Mouse (Mus musculus) brain, embryonic 18.5 days (tissue): Measurements from ENCODE around the gene Cradd.

Source experiments
- DNase-seq: peaks from one replicate; pipeline ENCODE4 v3.0.0-alpha.2; 2012; ENCODE audit warnings: low read depth, low spot score

Cradd gene

GRCm38 (mm10) chr10:95269151-95269550, 54.8 kb downstream of the Cradd start:
- DNase-seq: no peak

GRCm38 (mm10) chr10:95268366-95268765, 55.6 kb downstream of the Cradd start:
- DNase-seq: no peak

GRCm38 (mm10) chr10:95266983-95267382, 57.0 kb downstream of the Cradd start:
- DNase-seq: no peak

- DNase-seq: no peak
Measured at GRCm38 (mm10) chr10:95266041-95266762, 57.7 kb downstream of the Cradd start.

- no peak for DNase-seq
Measured at GRCm38 (mm10) chr10:95265576-95265975, 58.4 kb downstream of the Cradd start.

GRCm38 (mm10) chr10:95264485-95265321, 59.2 kb downstream of the Cradd start:
- no peak for DNase-seq

GRCm38 (mm10) chr10:95262388-95262787, 61.5 kb downstream of the Cradd start:
- no peak for DNase-seq

- DNase-seq: no peak
Measured at GRCm38 (mm10) chr10:95261279-95261678, 62.7 kb downstream of the Cradd start.

- DNase-seq: no peak
Measured at GRCm38 (mm10) chr10:95260420-95260819, 63.5 kb downstream of the Cradd start.

- no peak for DNase-seq
Measured at GRCm38 (mm10) chr10:95258471-95259155, 65.3 kb downstream of the Cradd start.

GRCm38 (mm10) chr10:95257979-95258378, 66.0 kb downstream of the Cradd start:
- no peak for DNase-seq

- DNase-seq: no peak
Measured at GRCm38 (mm10) chr10:95256095-95256494, 67.8 kb downstream of the Cradd start.

GRCm38 (mm10) chr10:95255018-95255680, 68.8 kb downstream of the Cradd start:
- no peak for DNase-seq

GRCm38 (mm10) chr10:95254453-95255001, 69.4 kb downstream of the Cradd start:
- DNase-seq: no peak

GRCm38 (mm10) chr10:95254046-95254445, 69.9 kb downstream of the Cradd start:
- DNase-seq: no peak

GRCm38 (mm10) chr10:95251674-95252073, 72.3 kb downstream of the Cradd start:
- DNase-seq: no peak

- no peak for DNase-seq
Measured at GRCm38 (mm10) chr10:95248362-95248761, 75.6 kb downstream of the Cradd start.

GRCm38 (mm10) chr10:95246696-95247095, 77.2 kb downstream of the Cradd start:
- DNase-seq: no peak

- DNase-seq: no peak
Measured at GRCm38 (mm10) chr10:95245680-95245982, 78.3 kb downstream of the Cradd start.

- no peak for DNase-seq
Measured at GRCm38 (mm10) chr10:95244961-95245679, 78.8 kb downstream of the Cradd start.
